Mouse (Mus musculus): ENCODE data around the gene Mphosph10.

Gene Mphosph10

GRCm38 (mm10) chr7:64392122-64392818, at the start of gene Mphosph10, which contains the start of gene Mcee:
TSS of gene Mphosph10 (minus strand) at chr7:64392268.
TSS of gene Mcee (plus strand) at chr7:64392607.
- DNase-seq, result peak; percentile 94

GRCm38 (mm10) chr7:64440519-64440918, 48.5 kb upstream of the Mphosph10 start:
- DNase-seq, result no peak

DNA sequence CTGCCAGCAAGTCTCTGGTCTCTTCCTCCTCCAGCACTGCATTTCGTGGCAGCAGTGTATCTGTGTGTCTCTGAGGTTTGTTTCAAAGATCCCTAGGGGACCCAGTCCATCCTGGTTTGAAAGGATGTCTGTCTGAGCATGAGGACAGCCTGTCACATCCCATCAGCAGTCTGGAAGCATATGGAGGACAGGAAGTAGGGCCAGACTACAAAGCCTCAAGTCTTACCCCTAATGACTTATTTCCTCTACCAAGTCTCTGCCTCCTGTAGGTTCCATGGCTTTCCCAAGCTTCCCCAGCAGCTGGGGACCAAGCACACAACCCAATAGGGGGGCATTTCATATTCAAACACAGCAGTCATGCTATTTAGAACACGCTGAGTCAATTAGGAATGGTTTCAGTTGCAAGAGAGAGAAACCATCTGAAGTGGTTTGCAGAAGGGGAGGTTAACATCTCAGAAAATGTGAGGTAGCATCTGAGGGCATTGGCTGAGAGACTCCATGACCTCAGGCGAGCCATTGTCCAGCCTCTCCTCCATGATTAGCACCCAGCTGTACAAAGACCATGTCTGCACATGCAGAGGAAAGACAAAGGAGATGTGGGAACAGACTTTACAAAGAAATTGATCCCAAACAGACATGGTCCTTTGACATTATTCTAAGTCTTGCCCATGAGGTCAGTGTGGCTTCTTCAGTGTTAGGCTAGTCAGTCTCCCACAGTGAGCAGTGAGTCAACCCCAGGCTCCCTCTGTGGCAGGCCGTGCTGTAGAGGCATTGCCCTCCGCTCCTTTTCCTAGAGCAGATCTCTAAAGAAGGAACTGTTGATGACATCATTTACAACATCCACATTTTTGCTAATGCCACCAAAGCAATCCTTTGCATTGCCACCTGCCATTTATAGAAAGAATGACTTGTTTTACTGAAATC, 47.8 kb upstream of the Mphosph10 start:
- DNase-seq, result no peak

DNA sequence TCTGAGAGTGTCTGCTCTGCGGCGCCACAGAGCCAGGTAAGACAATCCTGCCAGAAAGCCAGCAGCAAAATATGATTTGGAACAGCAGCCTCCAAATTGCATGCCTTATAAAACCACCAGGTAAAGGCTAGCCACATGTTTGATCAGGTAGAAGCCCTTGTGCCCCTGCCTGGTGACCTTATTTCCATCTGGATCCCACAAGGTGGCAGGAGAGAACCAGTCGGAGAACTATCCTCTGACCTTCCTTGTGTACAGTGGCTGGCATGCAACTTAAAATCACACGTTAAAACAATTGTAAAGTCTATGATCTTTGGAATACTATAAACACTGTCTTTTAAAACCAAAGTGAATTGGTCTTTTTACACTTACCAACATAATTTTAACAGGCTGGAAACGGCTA, 32.8 kb upstream of the Mphosph10 start:
- DNase-seq, result peak; percentile 39

DNA sequence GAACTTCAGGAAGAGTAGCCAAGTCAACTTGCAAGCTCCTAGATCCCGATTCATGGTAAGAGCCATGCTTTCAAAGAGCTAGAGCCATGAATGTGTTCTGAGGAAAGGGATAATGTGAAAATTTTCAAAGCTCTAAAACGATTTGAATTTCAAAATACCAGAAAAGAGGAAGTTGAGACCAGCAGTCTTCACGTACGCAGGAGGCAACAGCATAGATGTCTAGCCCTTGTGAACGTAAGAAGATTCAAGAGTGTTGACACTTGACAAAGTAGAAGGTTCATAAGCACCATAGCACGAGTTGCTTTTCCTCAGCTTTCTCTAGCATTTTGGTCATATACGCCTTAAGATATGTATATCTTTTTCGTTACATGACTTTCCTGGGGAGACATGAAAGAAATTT, 11.9 kb upstream of the Mphosph10 start:
- no peak for DNase-seq

DNA sequence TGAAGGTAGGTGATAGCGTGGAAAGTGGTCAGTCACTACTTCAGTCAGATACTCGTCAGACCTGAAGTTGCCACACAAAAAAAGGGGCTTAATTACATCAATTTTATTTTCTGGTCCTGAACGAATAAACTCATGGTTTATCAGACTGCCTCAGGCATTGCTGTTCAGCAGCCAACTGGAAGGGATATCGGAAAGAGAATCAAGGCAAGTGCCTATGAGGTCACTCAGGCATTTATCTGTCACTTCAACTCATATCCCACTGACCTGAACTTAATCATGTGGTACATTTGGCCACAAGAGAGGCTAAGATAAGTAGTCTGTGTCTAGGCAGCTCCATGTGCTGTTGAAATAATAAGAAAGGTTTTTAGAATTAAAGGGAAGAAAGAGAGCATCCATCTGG, 10.4 kb upstream of the Mphosph10 start:
- no peak for DNase-seq

DNA sequence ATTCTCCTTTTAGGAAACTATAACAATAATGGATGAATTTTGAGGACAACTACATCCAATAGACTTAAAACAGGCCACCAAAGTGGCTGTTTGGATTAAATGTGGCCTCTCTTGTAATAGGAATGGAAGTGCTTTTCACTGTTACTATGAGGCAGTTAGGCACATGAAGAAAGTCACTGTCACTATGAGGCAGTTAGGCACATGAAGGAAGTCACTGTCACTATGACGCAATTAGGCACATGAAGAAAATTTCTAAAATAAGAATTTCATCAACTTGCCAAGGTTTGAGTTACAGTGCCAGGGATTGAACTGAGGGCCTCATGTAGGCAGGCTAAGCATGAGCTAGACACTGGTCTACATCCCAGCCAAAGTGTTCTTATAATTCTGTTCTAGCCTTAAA, 8.7 kb upstream of the Mphosph10 start:
- no peak for DNase-seq

GRCm38 (mm10) chr7:64392819-64393151, 717 bp upstream of the Mphosph10 start:
- DNase-seq, result no peak

GRCm38 (mm10) chr7:64391479-64391878, 589 bp downstream of the Mphosph10 start:
- peak; percentile 38 for DNase-seq

DNA sequence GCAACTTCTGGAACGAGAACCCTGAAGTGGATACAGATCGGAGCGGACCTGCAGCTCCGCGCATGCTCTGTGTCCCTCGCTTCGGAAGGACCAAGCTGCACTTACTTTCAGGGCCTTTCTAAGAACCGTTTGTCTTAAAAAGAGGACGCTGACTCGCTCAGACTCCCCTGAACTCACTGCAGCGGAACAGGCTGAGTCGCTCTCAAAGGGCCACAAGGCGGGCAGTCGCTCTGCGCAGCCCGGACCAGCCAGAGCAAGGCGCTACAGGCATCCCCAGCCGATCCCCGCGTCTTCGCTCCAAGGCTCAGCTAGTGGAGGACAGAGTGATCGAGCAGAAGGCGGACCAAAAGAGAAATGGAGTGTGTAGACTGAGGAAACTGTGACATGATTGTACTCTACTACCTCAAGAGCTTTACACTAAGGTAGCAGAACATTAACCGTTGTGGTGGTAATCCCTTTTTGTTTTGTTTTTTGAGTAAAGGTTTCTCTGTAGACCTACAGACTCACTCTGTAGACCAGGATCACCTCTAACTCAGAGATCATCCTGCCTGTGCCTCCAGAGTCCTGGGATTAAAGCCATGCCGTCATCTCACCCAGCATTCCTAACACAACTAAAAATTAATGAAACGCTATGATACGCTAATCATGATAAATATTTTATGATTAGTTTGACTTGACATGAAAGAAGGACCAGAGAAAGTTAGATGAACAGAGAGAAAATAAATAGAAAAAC, 18.1 kb downstream of the Mphosph10 start, which contains the start of gene Fan1:
Gene Fan1 (minus strand): TSS at position 266 of the 733 bp plus-strand sequence.
- DNase-seq, result peak; percentile 82

GRCm38 (mm10) chr7:64373147-64373829, 18.8 kb downstream of the Mphosph10 start:
- DNase-seq, result peak; percentile 23

DNA sequence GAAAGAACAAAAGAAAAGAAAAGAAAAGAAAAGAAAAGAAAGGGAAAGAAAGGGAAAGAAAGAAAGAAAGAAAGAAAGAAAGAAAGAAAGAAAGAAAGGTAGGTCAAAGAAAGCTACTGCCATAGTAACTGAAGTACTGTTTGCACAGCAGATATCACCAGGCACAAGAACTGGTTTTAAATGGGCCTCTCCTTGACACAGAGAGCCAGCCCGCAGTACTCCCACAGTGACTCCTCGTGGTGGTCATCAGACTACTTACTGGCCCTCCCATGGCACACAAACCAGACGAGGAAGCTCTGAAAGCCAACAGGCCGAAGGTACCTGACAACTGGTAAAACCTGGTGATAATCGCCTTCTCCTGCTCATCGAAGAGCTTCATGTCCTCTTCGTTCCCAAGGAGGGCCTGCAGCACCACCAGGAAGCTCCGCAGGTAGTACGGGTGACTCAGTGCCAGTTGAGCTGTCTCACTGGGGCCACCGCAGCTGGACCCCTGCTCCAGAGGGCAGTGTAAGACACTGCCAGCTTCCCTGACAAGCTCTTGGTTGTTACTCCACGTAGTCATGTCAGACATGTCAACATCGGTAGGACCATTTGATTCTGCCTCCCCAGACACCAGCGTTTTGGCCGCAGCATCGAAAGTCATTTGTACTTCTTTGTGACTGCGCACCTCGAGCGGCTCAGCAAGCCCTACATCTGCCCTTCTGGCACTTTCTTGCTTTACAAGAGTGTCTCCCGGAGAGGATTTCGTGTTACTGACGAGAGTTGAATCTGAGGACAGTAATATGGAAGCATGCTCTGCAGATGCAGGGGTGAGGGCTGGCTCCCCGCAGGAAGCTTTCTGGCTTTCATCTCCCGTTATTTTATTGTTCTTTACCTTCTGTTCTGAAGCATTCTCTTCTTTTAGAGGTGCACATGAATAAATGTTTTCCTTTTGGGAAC, 19.9 kb downstream of the Mphosph10 start:
- no peak for DNase-seq

DNA sequence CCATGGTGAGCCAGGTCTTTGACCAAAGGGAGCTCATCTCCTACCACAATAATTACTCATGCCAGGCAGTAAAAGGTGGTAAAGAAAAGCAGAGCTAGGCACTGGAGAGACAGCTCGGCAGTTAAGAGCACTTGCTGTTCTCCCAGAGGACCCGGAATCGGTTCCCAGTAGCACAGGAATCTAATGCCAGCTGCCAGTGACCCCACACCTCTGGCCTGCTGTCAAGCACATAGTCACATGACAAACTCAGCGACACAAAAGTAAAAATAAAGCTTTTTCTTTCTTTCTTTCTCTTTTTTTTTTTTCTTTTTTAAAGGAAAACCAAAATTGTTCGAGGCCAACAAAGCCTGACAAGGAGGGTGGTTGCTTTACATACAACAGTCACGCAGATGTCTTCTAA, 22.2 kb downstream of the Mphosph10 start:
- DNase-seq, result no peak

DNA sequence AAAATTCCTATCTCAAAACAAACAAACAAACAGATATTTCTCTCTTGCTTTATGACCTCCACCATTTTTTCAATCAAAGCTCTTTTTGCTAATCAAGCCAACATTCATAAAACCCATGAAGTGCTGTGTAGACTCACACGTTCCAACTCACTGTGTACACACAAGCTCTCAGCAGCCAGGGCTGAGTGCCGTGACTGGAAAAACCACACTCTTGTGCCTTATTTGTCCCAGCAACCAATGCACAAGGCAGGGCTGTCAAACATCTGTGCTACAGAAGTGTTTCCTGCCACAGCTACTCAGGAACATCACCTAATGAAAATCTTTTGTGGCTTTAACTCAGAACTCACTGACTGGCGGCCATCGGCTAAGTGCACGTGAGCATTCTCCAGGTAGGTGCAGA, 26.2 kb downstream of the Mphosph10 start:
- no peak for DNase-seq

- DNase-seq, result peak; percentile 31
These were observed 31.5 kb downstream of the Mphosph10 start for GRCm38 (mm10) chr7:64360586-64360945.

DNA sequence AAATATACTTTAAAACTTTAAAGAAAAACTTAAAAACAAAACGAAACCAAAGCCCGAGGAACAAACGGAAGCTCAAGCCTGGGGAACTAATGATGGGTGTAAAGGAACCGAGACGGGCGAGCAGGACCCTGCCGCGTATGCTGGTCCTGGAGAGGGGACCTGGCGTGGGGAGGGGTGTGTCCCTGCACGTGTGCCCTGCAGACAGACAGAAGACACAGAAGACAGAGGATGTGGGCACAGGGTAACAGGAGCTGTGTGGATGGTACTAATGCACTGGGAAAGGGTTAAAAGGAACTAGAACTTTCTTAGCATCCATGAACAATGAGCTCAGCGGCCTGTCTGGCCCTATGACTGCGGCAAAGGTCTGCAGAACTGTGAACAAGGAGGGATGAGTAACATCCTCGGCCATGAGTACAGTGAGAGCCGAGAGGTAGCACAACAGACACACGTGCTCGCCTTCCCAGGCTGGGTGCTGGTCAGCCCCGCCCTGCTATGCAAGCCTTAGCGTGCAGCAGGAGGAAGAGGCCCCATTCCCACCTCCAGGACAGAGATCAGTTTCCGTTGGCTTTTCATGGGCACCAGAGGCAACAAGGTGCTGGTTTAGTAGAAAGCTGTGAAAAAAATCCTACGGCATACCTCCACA, 32.0 kb downstream of the Mphosph10 start:
- DNase-seq, result no peak

DNA sequence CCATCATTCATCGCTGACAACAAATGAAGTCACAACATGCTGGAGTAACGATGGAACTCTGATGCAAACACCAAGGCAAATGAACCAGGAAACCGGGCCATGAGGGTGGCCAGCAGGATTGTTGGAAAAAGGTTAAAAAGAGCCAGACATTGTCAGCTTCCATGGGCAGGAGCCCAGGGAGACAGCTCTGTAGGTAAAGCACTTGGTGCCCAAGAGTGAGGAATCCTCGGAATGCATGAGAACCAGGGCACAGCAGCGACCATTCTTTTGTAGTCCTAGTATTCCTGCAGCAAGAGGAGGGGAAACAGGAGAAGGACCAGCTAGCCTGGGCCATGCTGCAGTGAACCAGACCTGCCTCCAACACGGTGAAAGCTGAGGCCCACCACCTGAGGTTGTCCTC, 33.4 kb downstream of the Mphosph10 start:
- no peak for DNase-seq

- peak; percentile 43 for DNase-seq
These were observed 34.7 kb downstream of the Mphosph10 start for GRCm38 (mm10) chr7:64357405-64357804.

- no peak for DNase-seq
These were observed 35.4 kb downstream of the Mphosph10 start for GRCm38 (mm10) chr7:64356661-64357060.

DNA sequence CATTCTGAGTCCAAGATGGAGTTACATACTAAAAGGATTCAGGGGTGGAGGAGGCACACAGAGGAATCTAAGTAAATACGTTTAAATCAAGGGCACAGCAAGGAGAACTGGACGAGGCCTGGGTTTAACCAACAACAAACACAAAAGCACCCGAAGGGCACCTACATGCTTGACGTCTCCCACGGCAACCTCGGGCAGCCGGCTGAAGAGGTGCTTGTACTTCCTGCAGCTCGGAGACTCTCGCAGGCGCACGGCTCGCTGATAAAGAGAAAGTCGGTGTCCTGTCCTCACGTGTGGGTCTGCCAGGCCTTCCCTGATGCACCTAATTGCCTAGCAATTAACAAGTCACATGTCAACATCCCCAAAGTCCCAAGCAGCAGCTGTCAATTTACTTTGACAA, 37.9 kb downstream of the Mphosph10 start:
- no peak for DNase-seq

DNA sequence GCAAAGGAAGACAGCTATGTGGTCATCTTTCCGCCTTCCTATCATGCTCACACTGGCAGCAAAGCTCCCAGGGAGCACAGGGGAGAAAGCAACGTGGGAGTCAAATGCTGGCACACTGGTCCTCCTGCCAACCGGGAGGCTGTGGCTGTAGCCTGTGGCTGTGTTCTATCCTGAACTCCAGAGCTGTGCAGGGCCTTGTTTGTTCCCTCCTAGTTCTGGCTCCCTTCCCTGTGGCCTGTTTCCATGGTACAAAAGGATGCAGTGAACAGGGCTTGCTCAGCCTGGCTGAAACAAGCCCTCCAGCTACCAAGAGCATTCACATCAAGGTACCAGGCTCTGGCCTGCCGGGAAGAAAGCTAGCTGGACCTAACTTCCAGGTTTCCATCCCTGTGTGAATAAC, 41.0 kb downstream of the Mphosph10 start:
- peak; percentile 83 for DNase-seq

All from cerebellum, adult 11-12 months (tissue).